Mouse (Mus musculus) heart, embryonic 15.5 days (tissue): ENCODE measurements around the gene Baiap2l2. TPM values are rescaled to one million over a fixed set of nuclear protein-coding genes. Genes with fewer than 3 reads are reported as not detected.

Experiments
- ATAC-seq: fragments of 200-750 bp; cut with Nextera tagmentation; replicated peaks from 2 replicates; pipeline ENCODE4 v1.8.0; 2017; ENCODE audit warnings: low read depth, moderate TSS enrichment; ENCODE audit not compliant: insufficient number of reproducible peaks, insufficient read depth, low FRiP score
- H3K27ac ChIP-seq: fragments of 300-500 bp; sonication (generic); 2 replicates; pipeline ENCODE4 v1.5.1; 2015; ENCODE audit warnings: mild to moderate bottlenecking, inconsistent platforms
- H3K27me3 ChIP-seq: fragments of 300-500 bp; sonication (generic); 2 replicates; pipeline ENCODE4 v1.6.1; 2015; ENCODE audit warnings: inconsistent platforms
- H3K36me3 ChIP-seq: fragments of 300-500 bp; sonication (generic); 2 replicates; pipeline ENCODE4 v1.6.1; 2015; ENCODE audit warnings: mild to moderate bottlenecking, inconsistent platforms
- H3K4me1 ChIP-seq: fragments of 300-500 bp; sonication (generic); replicated peaks from 2 replicates; pipeline ENCODE4 v1.6.1; 2015; ENCODE audit warnings: inconsistent platforms
- H3K4me2 ChIP-seq: fragments of 300-500 bp; sonication (generic); 2 replicates; pipeline ENCODE4 v1.6.1; 2015; ENCODE audit warnings: inconsistent platforms, mild to moderate bottlenecking, moderate library complexity
- H3K4me3 ChIP-seq: fragments of 300-500 bp; sonication (generic); 2 replicates; pipeline ENCODE4 v1.5.1; 2015; ENCODE audit warnings: mild to moderate bottlenecking, inconsistent platforms
- H3K9ac ChIP-seq: fragments of 300-500 bp; sonication (generic); 2 replicates; pipeline ENCODE4 v1.6.1; 2015; ENCODE audit warnings: mild to moderate bottlenecking, inconsistent platforms
- H3K9me3 ChIP-seq: fragments of 300-500 bp; sonication (generic); replicated peaks from 2 replicates; pipeline ENCODE4 v1.6.1; 2016; ENCODE audit warnings: inconsistent platforms
- WGBS: fragments of 180-500 bp; shearing (Covaris S2); methylation state at CpG from one replicate; pipeline ENCODE4 v1.1.7; 2015; ENCODE audit warnings: mixed read lengths; 5-methylcytosine and 5-hydroxymethylcytosine counted together
- polyA plus RNA-seq: library from polyadenylated mRNA; unstranded; fragments of >200 nt; fragmentation: Nextera tagmentation; extraction: Ambion mirVana; gene quantifications from 2 replicates; pipeline ENCODE4 v1.2.1, GENCODE M21; 2015

The Baiap2l2 gene
- polyA plus RNA-seq, 1 experiment from 2014 or later: 9.9 TPM

DNA sequence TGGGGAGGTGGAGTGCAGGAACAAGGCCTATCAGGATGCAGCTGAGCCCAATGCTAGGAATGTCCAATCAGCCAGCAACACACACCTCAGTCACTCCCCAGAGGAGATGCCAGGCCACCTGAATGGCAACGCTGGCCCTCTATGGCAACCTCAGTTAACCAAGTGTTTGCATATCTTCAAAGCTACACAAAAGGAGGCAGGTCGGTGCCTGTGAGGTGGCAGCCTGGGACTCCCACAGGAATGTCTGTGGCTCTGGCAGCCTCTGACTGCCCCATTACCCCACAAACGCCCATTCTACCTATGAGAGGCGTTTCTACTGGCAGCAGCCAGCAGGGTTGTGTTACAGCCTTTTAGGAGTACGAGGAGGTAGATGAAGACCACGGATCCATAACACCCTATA, 13.2 kb upstream of the Baiap2l2 start:
- Histone ChIP-seq H3K9ac (no peak overlapping the region), H3K4me2 (no peak overlapping the region), H3K4me1 (no peaks in the 10 kb centered on the region), H3K36me3 (no peaks in the 10 kb centered on the region), H3K9me3 (no peaks in the 10 kb centered on the region), H3K4me3 (no peak overlapping the region), H3K27me3 (no peaks in the 10 kb centered on the region), H3K27ac (no peak overlapping the region)
- ATAC-seq: no peak
- 77% methylated on average over 6 of the region's 6 CpGs for WGBS

DNA sequence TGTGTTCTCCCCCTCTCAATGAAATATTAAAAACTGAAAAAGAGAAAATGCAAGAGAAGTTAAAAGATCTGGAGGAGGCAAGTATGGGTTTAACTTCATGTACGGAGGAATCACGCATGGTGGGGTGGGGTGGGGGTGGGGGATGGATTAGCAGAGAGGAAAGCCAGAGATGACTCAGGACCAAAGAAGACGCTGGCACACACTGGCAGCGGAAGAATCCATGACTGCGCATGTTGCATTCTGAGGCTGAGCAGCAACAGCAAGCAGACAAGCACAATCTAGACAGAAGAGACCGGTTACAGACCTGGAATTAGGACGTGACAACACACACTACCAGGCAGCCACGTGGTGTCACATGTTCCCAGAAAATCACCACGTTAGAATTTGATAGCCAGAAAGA, 7.4 kb upstream of the Baiap2l2 start:
- no peak overlapping the region for H3K27ac ChIP-seq
- peaks cover 3% of the 10 kb centered on the region; the same call in 1 of the 2 replicates for H3K4me1 ChIP-seq
- no peak for ATAC-seq
- no peak overlapping the region for H3K4me2 ChIP-seq
- no peak overlapping the region for H3K4me3 ChIP-seq
- no peak overlapping the region for H3K9ac ChIP-seq
- WGBS: 81% methylated on average over 9 of the region's 9 CpGs
- no peaks in the 10 kb centered on the region for H3K9me3 ChIP-seq
- no peaks in the 10 kb centered on the region for H3K27me3 ChIP-seq
- H3K36me3 ChIP-seq: no peaks in the 10 kb centered on the region; the same call in 1 of the 2 replicates

- no peaks in the 10 kb centered on the region for H3K27me3 ChIP-seq
- H3K4me1 ChIP-seq: peaks cover 3% of the 10 kb centered on the region; the same call in 1 of the 2 replicates
- no peaks in the 10 kb centered on the region for H3K9me3 ChIP-seq
- no peaks in the 10 kb centered on the region; the same call in 1 of the 2 replicates for H3K36me3 ChIP-seq
- 82% methylated on average over 3 of the region's 3 CpGs for WGBS
- no peak overlapping the region for H3K4me3 ChIP-seq
- no peak overlapping the region for H3K27ac ChIP-seq
- no peak for ATAC-seq
- H3K9ac ChIP-seq: no peak overlapping the region
- H3K4me2 ChIP-seq: no peak overlapping the region
Observed at GRCm38 (mm10) chr15:79290340-79290739, 5.0 kb upstream of the Baiap2l2 start.

DNA sequence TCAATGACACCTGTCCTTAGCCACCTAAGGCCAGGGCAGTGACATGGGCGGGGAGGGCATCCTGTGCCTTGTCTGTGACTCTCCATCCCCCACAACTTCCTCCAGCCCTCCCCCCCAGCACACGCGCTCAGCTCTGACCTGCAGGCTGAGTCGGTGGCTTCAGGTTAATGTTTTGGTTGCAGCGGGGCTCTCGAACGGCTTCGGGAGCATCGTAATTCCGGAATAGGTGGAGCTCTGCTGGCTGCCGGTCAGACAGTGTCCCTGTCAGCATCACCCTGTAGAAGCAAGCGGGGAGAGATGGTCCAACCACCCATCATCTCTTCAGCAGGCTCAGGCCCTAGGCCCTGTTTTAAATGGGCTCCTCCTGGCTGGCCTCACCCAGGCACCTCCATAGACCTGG, 4.1 kb upstream of the Baiap2l2 start:
- 79% methylated on average over 12 of the region's 12 CpGs for WGBS
- Histone ChIP-seq H3K9me3 (no peaks in the 10 kb centered on the region), H3K9ac (no peak overlapping the region), H3K27ac (no peak overlapping the region), H3K4me1 (peaks cover 3% of the 10 kb centered on the region; the same call in 1 of the 2 replicates), H3K27me3 (no peaks in the 10 kb centered on the region), H3K36me3 (no peaks in the 10 kb centered on the region; the same call in 1 of the 2 replicates), H3K4me2 (no peak overlapping the region), H3K4me3 (no peak overlapping the region)
- no peak for ATAC-seq

- H3K36me3 ChIP-seq: no peaks in the 10 kb centered on the region; the same call in 1 of the 2 replicates
- no peaks in the 10 kb centered on the region for H3K9me3 ChIP-seq
- H3K27me3 ChIP-seq: no peaks in the 10 kb centered on the region
- no peak overlapping the region for H3K4me2 ChIP-seq
- H3K27ac ChIP-seq: no peak overlapping the region
- H3K9ac ChIP-seq: no peak overlapping the region
- H3K4me3 ChIP-seq: no peak overlapping the region
- no peak for ATAC-seq
- whole genome bisulfite sequencing: 63% methylated on average over 3 of the region's 3 CpGs
- H3K4me1 ChIP-seq: peaks cover 3% of the 10 kb centered on the region; the same call in 1 of the 2 replicates
Observed at GRCm38 (mm10) chr15:79288387-79288786, 3.0 kb upstream of the Baiap2l2 start.

GRCm38 (mm10) chr15:79287091-79287490, 1.8 kb upstream of the Baiap2l2 start:
- ATAC-seq: no peak
- no peak overlapping the region for H3K4me3 ChIP-seq
- no peaks in the 10 kb centered on the region; the same call in 1 of the 2 replicates for H3K36me3 ChIP-seq
- no peaks in the 10 kb centered on the region for H3K9me3 ChIP-seq
- H3K4me1 ChIP-seq: peaks cover 3% of the 10 kb centered on the region; the same call in 1 of the 2 replicates
- 92% methylated on average over 7 of the region's 7 CpGs for WGBS
- no peaks in the 10 kb centered on the region for H3K27me3 ChIP-seq
- H3K27ac ChIP-seq: no peak overlapping the region
- H3K9ac ChIP-seq: no peak overlapping the region
- no peak overlapping the region for H3K4me2 ChIP-seq

GRCm38 (mm10) chr15:79286141-79286540, 804 bp upstream of the Baiap2l2 start:
- no peaks in the 10 kb centered on the region; the same call in 1 of the 2 replicates for H3K36me3 ChIP-seq
- H3K4me3 ChIP-seq: no peak overlapping the region
- 82% methylated on average over 7 of the region's 7 CpGs for WGBS
- H3K4me2 ChIP-seq: no peak overlapping the region
- no peaks in the 10 kb centered on the region for H3K9me3 ChIP-seq
- peaks cover 5% of the 10 kb centered on the region; the same call in 1 of the 2 replicates for H3K4me1 ChIP-seq
- no peak for ATAC-seq
- H3K9ac ChIP-seq: no peak overlapping the region
- no peak overlapping the region for H3K27ac ChIP-seq
- H3K27me3 ChIP-seq: no peaks in the 10 kb centered on the region

- 81% methylated on average over 4 of the region's 4 CpGs for WGBS
- Histone ChIP-seq H3K9me3 (no peaks in the 10 kb centered on the region), H3K4me1 (peaks cover 10% of the 10 kb centered on the region), H3K4me2 (no peak overlapping the region), H3K9ac (no peak overlapping the region), H3K4me3 (no peak overlapping the region), H3K36me3 (no peaks in the 10 kb centered on the region), H3K27ac (no peak overlapping the region), H3K27me3 (no peaks in the 10 kb centered on the region)
- ATAC-seq: no peak
Observed at GRCm38 (mm10) chr15:79283371-79283770, 2.0 kb downstream of the Baiap2l2 start.

DNA sequence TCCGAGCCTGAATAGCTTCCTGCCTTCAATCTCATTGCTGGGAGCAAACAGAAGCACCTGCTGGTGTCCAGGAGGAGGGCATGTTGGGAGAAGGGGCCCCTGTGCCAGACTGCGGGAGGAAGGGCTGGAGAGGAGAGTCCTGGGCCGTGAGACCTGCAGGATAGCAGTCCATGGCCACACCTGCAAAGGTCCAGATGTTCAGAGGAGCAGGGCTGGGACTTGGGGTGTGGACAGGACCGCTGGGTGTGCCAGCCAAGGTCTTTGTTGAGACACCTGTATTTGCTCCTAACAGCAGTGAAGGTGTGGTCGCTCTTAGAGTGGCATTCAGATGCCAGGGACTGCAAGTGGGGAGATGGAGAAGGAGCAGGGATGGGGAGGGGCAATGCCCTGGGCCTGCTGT, 2.9 kb downstream of the Baiap2l2 start:
- Histone ChIP-seq H3K9me3 (no peaks in the 10 kb centered on the region), H3K4me2 (no peak overlapping the region), H3K36me3 (no peaks in the 10 kb centered on the region), H3K27me3 (no peaks in the 10 kb centered on the region), H3K4me1 (peaks cover 10% of the 10 kb centered on the region), H3K27ac (no peak overlapping the region), H3K9ac (no peak overlapping the region), H3K4me3 (no peak overlapping the region)
- 77% methylated on average over 5 of the region's 5 CpGs for WGBS
- ATAC-seq: no peak

- no peak overlapping the region for H3K9ac ChIP-seq
- H3K4me2 ChIP-seq: no peak overlapping the region
- WGBS: 70% methylated on average over 1 of the region's 1 CpGs
- no peak for ATAC-seq
- H3K27ac ChIP-seq: no peak overlapping the region
- no peaks in the 10 kb centered on the region for H3K36me3 ChIP-seq
- H3K9me3 ChIP-seq: no peaks in the 10 kb centered on the region
- H3K4me3 ChIP-seq: no peak overlapping the region
- no peaks in the 10 kb centered on the region for H3K27me3 ChIP-seq
- peaks cover 10% of the 10 kb centered on the region for H3K4me1 ChIP-seq
Observed at GRCm38 (mm10) chr15:79281389-79281788, 3.9 kb downstream of the Baiap2l2 start.

GRCm38 (mm10) chr15:79280850-79281249, 4.5 kb downstream of the Baiap2l2 start:
- peak; percentile 28; the same call in 1 of the 2 replicates for ATAC-seq

DNA sequence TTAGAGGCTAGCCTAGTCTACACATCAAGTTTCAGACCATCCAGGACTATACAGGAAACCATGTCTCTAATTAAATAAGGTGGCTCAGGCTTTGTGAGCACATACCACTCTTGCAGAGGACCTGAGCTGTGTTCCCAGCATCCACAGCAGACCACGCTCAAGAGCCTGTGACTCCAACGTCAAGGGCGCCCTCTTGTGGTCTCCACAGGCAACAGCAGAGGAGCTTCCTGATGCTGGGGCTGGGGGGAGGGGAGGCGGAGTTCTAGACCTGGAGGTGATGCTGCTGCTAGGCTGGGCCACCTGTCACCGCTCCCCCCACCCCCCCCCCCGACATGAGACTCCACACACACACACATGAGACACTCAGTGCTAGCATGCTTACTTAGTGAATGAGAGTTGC, 5.1 kb downstream of the Baiap2l2 start:
- Histone ChIP-seq H3K9ac (no peak overlapping the region), H3K4me1 (peaks cover 10% of the 10 kb centered on the region), H3K4me2 (no peak overlapping the region), H3K27me3 (no peaks in the 10 kb centered on the region), H3K4me3 (no peak overlapping the region), H3K27ac (no peak overlapping the region), H3K9me3 (no peaks in the 10 kb centered on the region), H3K36me3 (no peaks in the 10 kb centered on the region)
- WGBS: 32% methylated on average over 6 of the region's 6 CpGs
- ATAC-seq: no peak

More at GRCm38 (mm10) chr15:79280850-79281249, 4.5 kb downstream of the Baiap2l2 start:
- Histone ChIP-seq H3K4me1 (peaks cover 10% of the 10 kb centered on the region), H3K4me3 (no peak overlapping the region), H3K4me2 (no peak overlapping the region), H3K27ac (no peak overlapping the region), H3K9me3 (no peaks in the 10 kb centered on the region), H3K9ac (no peak overlapping the region), H3K27me3 (no peaks in the 10 kb centered on the region), H3K36me3 (no peaks in the 10 kb centered on the region)
- WGBS: 36% methylated on average over 5 of the region's 5 CpGs
